Mouse (Mus musculus) neural tube, embryonic 13.5 days (tissue): ENCODE measurements around the gene Olfr317. TPM values are rescaled to one million over a fixed set of nuclear protein-coding genes. Genes with fewer than 3 reads are reported as not detected.
"Not testable (repeated sequence)": the region's sequence is repeated elsewhere in the genome, so short reads cannot be mapped to it uniquely, and the experiment has no call there.

ENCODE experiments used
- ATAC-seq: fragments of 200-750 bp; cut with Nextera tagmentation; 2 replicates; pipeline ENCODE4 v1.8.0; 2017; ENCODE audit warnings: low read depth, mild to moderate bottlenecking, moderate TSS enrichment, moderate library complexity
- H3K27ac ChIP-seq: fragments of 300-500 bp; sonication (generic); replicated peaks from 2 replicates; pipeline ENCODE4 v1.5.1; 2015; ENCODE audit warnings: moderate library complexity, mild to moderate bottlenecking, inconsistent platforms
- H3K27me3 ChIP-seq: fragments of 300-500 bp; sonication (generic); 2 replicates; pipeline ENCODE4 v1.6.1; 2015; ENCODE audit warnings: mild to moderate bottlenecking, inconsistent platforms
- H3K36me3 ChIP-seq: fragments of 300-500 bp; sonication (generic); 2 replicates; pipeline ENCODE4 v1.6.1; 2015; ENCODE audit warnings: mild to moderate bottlenecking, inconsistent platforms
- H3K4me1 ChIP-seq: fragments of 300-500 bp; sonication (generic); replicated peaks from 2 replicates; pipeline ENCODE4 v1.6.1; 2015; ENCODE audit warnings: inconsistent platforms
- H3K4me2 ChIP-seq: fragments of 300-500 bp; sonication (generic); 2 replicates; pipeline ENCODE4 v1.6.1; 2015; ENCODE audit warnings: inconsistent platforms, mild to moderate bottlenecking, moderate library complexity
- H3K4me3 ChIP-seq: fragments of 300-500 bp; sonication (generic); 2 replicates; pipeline ENCODE4 v1.5.1; 2015; ENCODE audit warnings: mild to moderate bottlenecking, inconsistent platforms
- H3K9ac ChIP-seq: fragments of 300-500 bp; sonication (generic); 2 replicates; pipeline ENCODE4 v1.6.1; 2015; ENCODE audit warnings: moderate library complexity, mild to moderate bottlenecking, inconsistent platforms
- H3K9me3 ChIP-seq: fragments of 300-500 bp; sonication (generic); 2 replicates; pipeline ENCODE4 v1.6.1; 2016; ENCODE audit warnings: inconsistent platforms
- WGBS: fragments of 180-500 bp; shearing (Covaris S2); methylation state at CpG from one replicate; pipeline ENCODE4 v1.1.7; 2015; 5-methylcytosine and 5-hydroxymethylcytosine counted together
- polyA plus RNA-seq: library from polyadenylated mRNA; unstranded; fragments of >200 nt; fragmentation: Nextera tagmentation; extraction: Ambion mirVana; gene quantifications from 2 replicates; pipeline ENCODE4 v1.2.1, GENCODE M21; 2015

Gene Olfr317
- polyA plus RNA-seq, 1 experiment from 2014 or later: 0.20 TPM

DNA sequence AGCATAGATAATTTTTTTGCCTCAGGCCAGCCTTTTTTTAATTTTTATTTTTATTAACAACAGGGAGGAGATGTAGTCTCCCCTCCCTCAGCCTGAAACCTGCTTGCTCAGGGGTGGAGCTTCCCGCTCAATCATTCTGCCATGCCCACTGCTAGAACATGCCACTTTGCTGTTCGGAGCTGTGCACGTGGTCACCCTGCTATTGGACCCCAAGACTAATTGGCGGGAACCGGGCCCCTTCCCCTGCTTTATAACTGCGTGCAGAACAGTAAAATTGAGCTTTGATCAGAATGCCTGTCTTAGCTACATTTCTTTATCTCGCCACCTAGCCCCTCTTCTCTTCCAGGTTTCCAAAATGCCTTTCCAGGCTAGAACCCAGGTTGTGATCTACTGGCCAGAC, 21.3 kb downstream of the Olfr317 start:
- not testable (repeated sequence) for H3K4me1 ChIP-seq, H3K9ac ChIP-seq, H3K9me3 ChIP-seq, H3K4me3 ChIP-seq, ATAC-seq, H3K36me3 ChIP-seq, H3K27me3 ChIP-seq, H3K4me2 ChIP-seq, H3K27ac ChIP-seq
- 90% methylated on average over 7 of the region's 7 CpGs for WGBS

DNA sequence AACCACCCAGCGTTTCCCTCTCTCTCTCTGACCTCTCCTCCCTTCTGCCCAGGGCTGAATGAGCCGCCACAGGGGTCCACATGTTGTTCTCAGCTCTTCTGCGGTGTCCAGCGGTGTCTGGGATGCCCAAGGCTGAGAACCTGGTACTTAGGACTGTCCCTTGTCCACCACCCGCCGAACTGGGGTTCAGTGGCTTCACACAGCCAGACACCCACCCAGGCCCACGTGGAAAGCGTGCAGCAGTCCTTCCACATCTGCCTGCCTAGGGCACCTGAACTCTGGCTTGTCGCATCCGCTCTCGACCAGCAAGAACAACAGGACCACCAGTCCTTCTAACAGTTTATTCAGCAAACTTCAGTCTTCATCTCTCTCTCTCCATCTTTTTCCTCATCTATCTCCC, 29.9 kb downstream of the Olfr317 start:
- WGBS: 80% methylated on average over 11 of the region's 11 CpGs
- ATAC-seq: no peak
- H3K36me3 ChIP-seq: no peaks in the 10 kb centered on the region

DNA sequence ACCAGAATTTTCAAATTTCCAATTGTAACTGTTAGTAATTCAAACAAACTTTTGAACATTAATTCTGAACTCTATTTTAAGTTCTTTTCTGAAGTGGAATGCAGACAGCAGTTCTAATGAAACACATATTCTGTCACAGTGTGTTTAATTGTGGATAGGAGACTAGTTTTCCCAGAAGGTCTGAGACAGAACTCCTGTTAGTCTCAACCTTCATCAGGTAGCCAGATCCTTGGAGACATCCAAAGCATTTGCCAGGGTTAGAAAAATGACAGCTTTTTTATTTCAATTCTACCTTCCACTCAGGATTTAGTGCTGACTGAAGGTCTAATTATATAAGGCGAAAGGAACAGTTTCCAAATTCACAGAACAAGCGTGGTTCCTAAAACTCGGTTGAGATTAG, 40.1 kb downstream of the Olfr317 start, which contains the start of gene Olfr319:
Olfr319 (plus strand) TSS at position 301 of the 400 bp plus-strand sequence.
- WGBS: 91% methylated on average over 3 of the region's 3 CpGs
- Histone ChIP-seq H3K9ac (no peak within 1 kb of the TSS), H3K36me3 (no peaks in the 10 kb centered on the region), H3K27me3 (no peaks in the 10 kb centered on the region), H3K4me2 (no peak within 1 kb of the TSS), H3K27ac (no peak within 1 kb of the TSS), H3K9me3 (peaks cover 15% of the 10 kb centered on the region), H3K4me3 (no peak within 1 kb of the TSS), H3K4me1 (no peaks in the 10 kb centered on the region)
- no peak for ATAC-seq

More for the DNA sequence above, 29.9 kb downstream of the Olfr317 start:
- H3K27ac ChIP-seq: no peak overlapping the region
- H3K4me2 ChIP-seq: no peak overlapping the region
- H3K4me1 ChIP-seq: no peaks in the 10 kb centered on the region
- no peaks in the 10 kb centered on the region for H3K9me3 ChIP-seq
- no peak overlapping the region for H3K9ac ChIP-seq
- no peaks in the 10 kb centered on the region for H3K27me3 ChIP-seq
- H3K4me3 ChIP-seq: no peak overlapping the region

Other genes starting within 250 kb of the Olfr317 start
- not detected in 2 replicates for gene Olfr332, start 246.7 kb downstream of the Olfr317 start, polyA plus RNA-seq
- not detected in 2 replicates for gene Olfr331, start 236.6 kb downstream of the Olfr317 start, polyA plus RNA-seq
- not detected in 2 replicates for gene Olfr330, start 204.4 kb downstream of the Olfr317 start, polyA plus RNA-seq
- gene Olfr329-ps, start 192.8 kb downstream of the Olfr317 start, polyA plus RNA-seq: not detected in 2 replicates
- gene Olfr328, start 183.6 kb downstream of the Olfr317 start, polyA plus RNA-seq: not detected in 2 replicates
- 0.14 TPM in 1 of 2 replicates, not detected in the other for gene Olfr224, start 168.7 kb downstream of the Olfr317 start, polyA plus RNA-seq
- gene Olfr325, start 161.5 kb downstream of the Olfr317 start, polyA plus RNA-seq: not detected in 2 replicates
- gene Olfr324, start 144.1 kb downstream of the Olfr317 start, polyA plus RNA-seq: 0.08 TPM in 1 of 2 replicates, not detected in the other
- not detected in 2 replicates for gene 2210407C18Rik, start 123.1 kb downstream of the Olfr317 start, polyA plus RNA-seq
- not detected in 2 replicates for gene Olfr323, start 108.7 kb downstream of the Olfr317 start, polyA plus RNA-seq
- 0.11 and 0.22 TPM in 2 replicates for gene Trim58, start 98.7 kb downstream of the Olfr317 start, polyA plus RNA-seq
- gene Olfr322, start 80.4 kb downstream of the Olfr317 start, polyA plus RNA-seq: 0.07 TPM in 1 of 2 replicates, not detected in the other
- not detected in 2 replicates for gene Olfr320, start 58.1 kb downstream of the Olfr317 start, polyA plus RNA-seq
- gene Olfr319, start 40.0 kb downstream of the Olfr317 start, polyA plus RNA-seq: not detected in 2 replicates
- gene Olfr318, start 15.2 kb downstream of the Olfr317 start, polyA plus RNA-seq: not detected in 2 replicates
- not detected in 2 replicates for gene Olfr316, start 13.5 kb upstream of the Olfr317 start, polyA plus RNA-seq
- gene Olfr315, start 34.0 kb upstream of the Olfr317 start, polyA plus RNA-seq: not detected in 2 replicates
- not detected in 2 replicates for gene Olfr314, start 43.7 kb upstream of the Olfr317 start, polyA plus RNA-seq
- gene Fam183b, start 62.7 kb upstream of the Olfr317 start, polyA plus RNA-seq: 7.7 and 7.8 TPM in 2 replicates
- gene Olfr313, start 75.8 kb upstream of the Olfr317 start, polyA plus RNA-seq: not detected in 2 replicates
- not detected in 2 replicates for gene Olfr312, start 90.0 kb upstream of the Olfr317 start, polyA plus RNA-seq
- gene Olfr311, start 100.0 kb upstream of the Olfr317 start, polyA plus RNA-seq: not detected in 2 replicates
- 19.1 and 22.3 TPM in 2 replicates for gene Gm12258, start 107.9 kb upstream of the Olfr317 start, polyA plus RNA-seq
- gene 2810021J22Rik, start 128.0 kb upstream of the Olfr317 start, polyA plus RNA-seq: 11.1 and 13.0 TPM in 2 replicates
- 6.3 and 7.8 TPM in 2 replicates for gene Zfp39, start 165.0 kb upstream of the Olfr317 start, polyA plus RNA-seq
- not detected in 2 replicates for gene Btnl10, start 178.7 kb upstream of the Olfr317 start, polyA plus RNA-seq
- 576 and 601 TPM in 2 replicates for gene Rnf187, start 199.7 kb upstream of the Olfr317 start, polyA plus RNA-seq
- 278 and 296 TPM in 2 replicates for gene Hist3h2ba, start 209.7 kb upstream of the Olfr317 start, polyA plus RNA-seq
- 124 and 126 TPM in 2 replicates for gene Hist3h2a, start 215.5 kb upstream of the Olfr317 start, polyA plus RNA-seq
- 0.90 and 1.3 TPM in 2 replicates for gene Trim17, start 215.5 kb upstream of the Olfr317 start, polyA plus RNA-seq
- 19.7 and 20.2 TPM in 2 replicates for gene Trim11, start 238.9 kb upstream of the Olfr317 start, polyA plus RNA-seq